Mouse (Mus musculus): ENCODE results near the gene Srf. TPM values are rescaled to one million over a fixed set of nuclear protein-coding genes. Genes with fewer than 3 reads are reported as not detected.
"Not testable (repeated sequence)": the region's sequence is repeated elsewhere in the genome, so short reads cannot be mapped to it uniquely, and the experiment has no call there.

Srf gene
- polyA plus RNA-seq, 1 experiment from 2014 or later = 3.7 TPM

- no peak overlapping the region for H3K4me2 ChIP-seq (replicated peaks; ENCODE audit: low read depth)
- 81% methylated on average over 7 of the region's 7 CpGs for WGBS
- no peak for ATAC-seq (ENCODE audit: low FRiP score, low TSS enrichment)
- H3K9ac ChIP-seq (ENCODE audit: low read length) = no peak overlapping the region
- H3K27ac ChIP-seq (replicated peaks) = no peak overlapping the region
- DNase-seq (ENCODE audit: low spot score) = no peak
- no peaks in the 10 kb centered on the region for H3K27me3 ChIP-seq (ENCODE audit: control insufficient read depth, insufficient read depth, low read length)
- no peaks in the 10 kb centered on the region for H3K4me1 ChIP-seq (replicated peaks; ENCODE audit: control insufficient read depth, insufficient read depth)
- H3K4me3 ChIP-seq (ENCODE audit: low read depth, low read length) = no peak overlapping the region
- no peaks in the 10 kb centered on the region for H3K9me3 ChIP-seq (ENCODE audit: control insufficient read depth, low read length)
- peaks cover 33% of the 10 kb centered on the region for H3K36me3 ChIP-seq (ENCODE audit: control insufficient read depth, insufficient read depth, low read length)
- TF ChIP-seq EP300 (optimal IDR thresholded peaks at IDR 0.05) (no peak), CTCF (IDR thresholded peaks at IDR 0.05; ENCODE audit: low read depth) (no peak)
Observed at GRCm38 (mm10) chr17:46574535-46574934, 18.6 kb upstream of the Srf start.

DNA sequence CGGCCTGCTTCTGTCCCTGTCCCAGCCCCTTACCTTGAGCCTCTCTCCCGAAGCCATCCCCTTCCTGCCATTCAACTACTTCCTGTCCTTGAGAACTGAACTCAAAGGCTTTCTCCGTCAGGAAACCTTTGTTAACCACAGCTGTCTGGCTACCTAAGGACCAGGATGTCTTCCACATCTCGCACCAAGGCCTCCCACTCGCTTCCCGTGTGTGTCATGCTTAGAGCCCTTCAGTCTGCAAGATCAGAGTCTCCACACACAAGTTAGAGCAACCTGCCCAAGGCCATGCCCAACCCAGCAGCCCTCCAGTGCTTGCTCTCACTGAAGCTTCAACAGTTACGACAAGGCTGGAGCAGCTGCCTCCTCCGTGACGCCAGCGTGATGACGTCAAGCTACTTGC is 15.0 kb upstream of the Srf start:
- Histone ChIP-seq H3K27me3 (ENCODE audit: control insufficient read depth, insufficient read depth, low read length) (no peaks in the 10 kb centered on the region), H3K4me3 (ENCODE audit: low read depth, low read length) (no peak overlapping the region), H3K4me2 (replicated peaks; ENCODE audit: low read depth) (no peak overlapping the region), H3K27ac (replicated peaks) (peak overlapping the region; percentile 69), H3K9me3 (ENCODE audit: control insufficient read depth, low read length) (no peaks in the 10 kb centered on the region), H3K4me1 (replicated peaks; ENCODE audit: control insufficient read depth, insufficient read depth) (no peaks in the 10 kb centered on the region), H3K9ac (ENCODE audit: low read length) (no peak overlapping the region), H3K36me3 (ENCODE audit: control insufficient read depth, insufficient read depth, low read length) (peaks cover 27% of the 10 kb centered on the region)
- no peak for DNase-seq (ENCODE audit: low spot score)
- TF ChIP-seq CTCF (IDR thresholded peaks at IDR 0.05; ENCODE audit: low read depth) (no peak), EP300 (optimal IDR thresholded peaks at IDR 0.05) (no peak)
- WGBS = 80% methylated on average over 11 of the region's 11 CpGs
- ATAC-seq (ENCODE audit: low FRiP score, low TSS enrichment) = no peak

GRCm38 (mm10) chr17:46559146-46559545 is 3.2 kb upstream of the Srf start:
- no peak for ATAC-seq (ENCODE audit: low FRiP score, low TSS enrichment)

GRCm38 (mm10) chr17:46558151-46558550 is 2.2 kb upstream of the Srf start:
- Histone ChIP-seq H3K4me1 (replicated peaks; ENCODE audit: control insufficient read depth, insufficient read depth) (peaks cover 5% of the 10 kb centered on the region; the same call in 1 of the 2 replicates), H3K27me3 (ENCODE audit: control insufficient read depth, insufficient read depth, low read length) (no peaks in the 10 kb centered on the region), H3K9ac (ENCODE audit: low read length) (no peak overlapping the region), H3K27ac (replicated peaks) (no peak overlapping the region), H3K36me3 (ENCODE audit: control insufficient read depth, insufficient read depth, low read length) (no peaks in the 10 kb centered on the region), H3K4me2 (replicated peaks; ENCODE audit: low read depth) (no peak overlapping the region), H3K9me3 (ENCODE audit: control insufficient read depth, low read length) (no peaks in the 10 kb centered on the region), H3K4me3 (ENCODE audit: low read depth, low read length) (no peak overlapping the region)
- WGBS = 82% methylated on average over 5 of the region's 5 CpGs
- no peak for ATAC-seq (ENCODE audit: low FRiP score, low TSS enrichment)
- TF ChIP-seq CTCF (IDR thresholded peaks at IDR 0.05; ENCODE audit: low read depth) (no peak), EP300 (optimal IDR thresholded peaks at IDR 0.05) (no peak)
- no peak for DNase-seq (ENCODE audit: low spot score)

More at GRCm38 (mm10) chr17:46559146-46559545, 3.2 kb upstream of the Srf start:
- Histone ChIP-seq H3K9ac (ENCODE audit: low read length) (no peak overlapping the region), H3K4me3 (ENCODE audit: low read depth, low read length) (no peak overlapping the region), H3K27ac (replicated peaks) (no peak overlapping the region), H3K9me3 (ENCODE audit: control insufficient read depth, low read length) (no peaks in the 10 kb centered on the region), H3K4me1 (replicated peaks; ENCODE audit: control insufficient read depth, insufficient read depth) (no peaks in the 10 kb centered on the region), H3K27me3 (ENCODE audit: control insufficient read depth, insufficient read depth, low read length) (no peaks in the 10 kb centered on the region), H3K36me3 (ENCODE audit: control insufficient read depth, insufficient read depth, low read length) (no peaks in the 10 kb centered on the region), H3K4me2 (replicated peaks; ENCODE audit: low read depth) (no peak overlapping the region)
- TF ChIP-seq EP300 (optimal IDR thresholded peaks at IDR 0.05) = no peak
- no peak for TF ChIP-seq CTCF (IDR thresholded peaks at IDR 0.05; ENCODE audit: low read depth)
- 74% methylated on average over 6 of the region's 6 CpGs for WGBS
- no peak for DNase-seq (ENCODE audit: low spot score)

DNA sequence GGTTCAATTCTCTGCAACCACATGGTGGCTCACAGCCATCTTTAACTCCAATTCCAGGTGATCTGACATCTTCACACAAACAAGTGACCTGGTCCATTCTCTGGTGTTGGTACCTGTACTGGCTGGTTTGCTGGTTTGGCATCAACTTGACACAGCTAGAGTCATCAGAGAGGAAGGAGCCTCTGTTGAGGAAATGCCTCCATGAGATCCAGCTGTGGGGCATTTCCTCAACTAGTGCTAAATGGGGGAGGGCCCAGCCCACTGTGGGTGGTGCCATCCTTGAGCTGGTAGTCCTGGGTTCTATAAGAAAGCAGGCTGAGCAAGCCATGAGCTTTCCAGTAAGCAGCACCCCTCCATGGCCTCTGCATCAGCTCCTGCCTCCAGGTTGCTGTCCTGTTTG is 1.3 kb upstream of the Srf start:
- H3K4me2 ChIP-seq (replicated peaks; ENCODE audit: low read depth) = peak overlapping the region; percentile 90; the same call in 1 of the 2 replicates
- not testable (repeated sequence) for H3K36me3 ChIP-seq (ENCODE audit: control insufficient read depth, insufficient read depth, low read length); H3K9me3 ChIP-seq (ENCODE audit: control insufficient read depth, low read length); DNase-seq (ENCODE audit: low spot score); H3K9ac ChIP-seq (ENCODE audit: low read length); H3K4me3 ChIP-seq (ENCODE audit: low read depth, low read length); ATAC-seq (ENCODE audit: low FRiP score, low TSS enrichment); H3K4me1 ChIP-seq (replicated peaks; ENCODE audit: control insufficient read depth, insufficient read depth); H3K27me3 ChIP-seq (ENCODE audit: control insufficient read depth, insufficient read depth, low read length)
- H3K27ac ChIP-seq (replicated peaks) = peak overlapping the region; percentile 87

GRCm38 (mm10) chr17:46556584-46556945 is 590 bp upstream of the Srf start:
- no peaks in the 10 kb centered on the region for H3K27me3 ChIP-seq (ENCODE audit: control insufficient read depth, insufficient read depth, low read length)
- peak; percentile 2 for ATAC-seq (ENCODE audit: low FRiP score, low TSS enrichment)
- peak overlapping the region; percentile 99 for H3K4me3 ChIP-seq (ENCODE audit: low read depth, low read length)
- TF ChIP-seq CTCF (IDR thresholded peaks at IDR 0.05; ENCODE audit: low read depth) = no peak
- peak; percentile 41 for TF ChIP-seq EP300 (optimal IDR thresholded peaks at IDR 0.05)
- H3K27ac ChIP-seq (replicated peaks) = peak overlapping the region; percentile 87
- no peak for DNase-seq (ENCODE audit: low spot score)
- peak overlapping the region; percentile 90 for H3K4me2 ChIP-seq (replicated peaks; ENCODE audit: low read depth)
- H3K4me1 ChIP-seq (replicated peaks; ENCODE audit: control insufficient read depth, insufficient read depth) = peaks cover 9% of the 10 kb centered on the region; the same call in 1 of the 2 replicates
- peak overlapping the region; percentile 59 for H3K9ac ChIP-seq (ENCODE audit: low read length)
- WGBS = 1% methylated on average over 11 of the region's 11 CpGs
- H3K9me3 ChIP-seq (ENCODE audit: control insufficient read depth, low read length) = no peaks in the 10 kb centered on the region
- H3K36me3 ChIP-seq (ENCODE audit: control insufficient read depth, insufficient read depth, low read length) = peaks cover under 1% of the 10 kb centered on the region

All from stomach, postnatal 0 days (tissue).